Mouse (Mus musculus) liver, embryonic 16.5 days (tissue): ENCODE results near the gene Gys1. TPM values are rescaled to one million over a fixed set of nuclear protein-coding genes. Genes with fewer than 3 reads are reported as not detected.

Source experiments
- ATAC-seq: fragments of 200-750 bp; cut with Nextera tagmentation; 2 replicates; pipeline ENCODE4 v1.8.0; 2017; ENCODE audit warnings: low read depth, mild to moderate bottlenecking, moderate number of reproducible peaks, moderate library complexity
- H3K27ac ChIP-seq: fragments of 300-500 bp; sonication (generic); 2 replicates; pipeline ENCODE4 v1.5.1; 2014; ENCODE audit warnings: mild to moderate bottlenecking, low read length
- H3K27me3 ChIP-seq: fragments of 300-500 bp; sonication (generic); 2 replicates; pipeline ENCODE4 v1.6.1; 2014; ENCODE audit warnings: low read depth, low read length, mixed read lengths; ENCODE audit not compliant: control insufficient read depth, insufficient read depth
- H3K36me3 ChIP-seq: fragments of 300-500 bp; sonication (generic); 2 replicates; pipeline ENCODE4 v1.6.1; 2014; ENCODE audit warnings: mild to moderate bottlenecking; ENCODE audit not compliant: control insufficient read depth, insufficient read depth
- H3K4me1 ChIP-seq: fragments of 300-500 bp; sonication (generic); 2 replicates; pipeline ENCODE4 v1.6.1; 2014; ENCODE audit warnings: low read depth, low read length, mixed read lengths; ENCODE audit not compliant: control insufficient read depth
- H3K4me2 ChIP-seq: fragments of 300-500 bp; sonication (generic); 2 replicates; pipeline ENCODE4 v1.6.1; 2014; ENCODE audit warnings: low read depth, low read length, mixed read lengths
- H3K4me3 ChIP-seq: fragments of 300-500 bp; sonication (generic); 2 replicates; pipeline ENCODE4 v1.5.1; 2014; ENCODE audit warnings: low read depth, mild to moderate bottlenecking, low read length
- H3K9ac ChIP-seq: fragments of 300-500 bp; sonication (generic); 2 replicates; pipeline ENCODE4 v1.6.1; 2014; ENCODE audit warnings: low read depth, low read length
- H3K9me3 ChIP-seq: fragments of 300-500 bp; sonication (generic); replicated peaks from 2 replicates; pipeline ENCODE4 v1.6.1; 2016; ENCODE audit warnings: low read length; ENCODE audit not compliant: control insufficient read depth
- WGBS: fragments of 180-500 bp; shearing (Covaris S2); extraction: QIAGEN DNeasy Blood & Tissue Kit; methylation state at CpG from one replicate; pipeline ENCODE4 v1.1.7; 2014; ENCODE audit not compliant: insufficient replicate concordance; 5-methylcytosine and 5-hydroxymethylcytosine counted together
- polyA plus RNA-seq: library from polyadenylated mRNA; unstranded; fragments of >200 nt; fragmentation: Nextera tagmentation; extraction: Ambion mirVana; gene quantifications from 2 replicates; pipeline ENCODE4 v1.2.1, GENCODE M21; 2015

The Gys1 gene
- polyA plus RNA-seq, 1 experiment from 2014 or later = 8.9 TPM

- peaks cover 96% of the 10 kb centered on the region for H3K27me3 ChIP-seq
Measured at GRCm38 (mm10) chr7:45413864-45414739, 20.5 kb upstream of the Gys1 start.

GRCm38 (mm10) chr7:45414740-45415224, 19.9 kb upstream of the Gys1 start:
- Histone ChIP-seq H3K4me1 (peaks cover 13% of the 10 kb centered on the region), H3K4me3 (no peak overlapping the region), H3K9me3 (no peaks in the 10 kb centered on the region), H3K9ac (no peak overlapping the region), H3K27me3 (peaks cover 97% of the 10 kb centered on the region), H3K36me3 (no peaks in the 10 kb centered on the region), H3K27ac (no peak overlapping the region), H3K4me2 (no peak overlapping the region)
- 23% methylated on average over 12 of the region's 12 CpGs for WGBS
- no peak for ATAC-seq

More at GRCm38 (mm10) chr7:45413864-45414739, 20.5 kb upstream of the Gys1 start:
- Histone ChIP-seq H3K4me3 (peak overlapping the region; percentile 51), H3K4me2 (peak overlapping the region; percentile 61), H3K9me3 (no peaks in the 10 kb centered on the region), H3K36me3 (no peaks in the 10 kb centered on the region), H3K4me1 (peaks cover 13% of the 10 kb centered on the region), H3K27ac (no peak overlapping the region), H3K9ac (0 out of 2 replicates have a peak overlapping the region, but pooled peaks have one; percentile 11)
- WGBS = 2% methylated on average over 27 of the region's 27 CpGs
- no peak for ATAC-seq

GRCm38 (mm10) chr7:45415636-45416035, 19.0 kb upstream of the Gys1 start:
- no peak for ATAC-seq
- H3K27me3 ChIP-seq = peaks cover 94% of the 10 kb centered on the region
- no peaks in the 10 kb centered on the region for H3K9me3 ChIP-seq
- H3K9ac ChIP-seq = no peak overlapping the region
- H3K4me1 ChIP-seq = peaks cover 13% of the 10 kb centered on the region
- H3K4me2 ChIP-seq = no peak overlapping the region
- H3K4me3 ChIP-seq = no peak overlapping the region
- H3K27ac ChIP-seq = no peak overlapping the region
- no peaks in the 10 kb centered on the region for H3K36me3 ChIP-seq
- WGBS = 10% methylated on average over 37 of the region's 37 CpGs

GRCm38 (mm10) chr7:45417962-45418492, 16.6 kb upstream of the Gys1 start:
- no peak for ATAC-seq
- peaks cover 13% of the 10 kb centered on the region for H3K4me1 ChIP-seq
- H3K9ac ChIP-seq = no peak overlapping the region
- H3K4me3 ChIP-seq = no peak overlapping the region
- 9% methylated on average over 13 of the region's 13 CpGs for WGBS
- H3K4me2 ChIP-seq = no peak overlapping the region
- no peak overlapping the region for H3K27ac ChIP-seq
- peaks cover 11% of the 10 kb centered on the region for H3K36me3 ChIP-seq
- H3K27me3 ChIP-seq = peaks cover 72% of the 10 kb centered on the region
- H3K9me3 ChIP-seq = no peaks in the 10 kb centered on the region

- no peak for ATAC-seq
- H3K27me3 ChIP-seq = peaks cover 52% of the 10 kb centered on the region
- no peak overlapping the region for H3K27ac ChIP-seq
- H3K4me1 ChIP-seq = peaks cover 5% of the 10 kb centered on the region
- H3K36me3 ChIP-seq = peaks cover 28% of the 10 kb centered on the region
- WGBS = 33% methylated on average over 27 of the region's 27 CpGs
- H3K4me2 ChIP-seq = no peak overlapping the region
- H3K9ac ChIP-seq = no peak overlapping the region
- no peaks in the 10 kb centered on the region for H3K9me3 ChIP-seq
- H3K4me3 ChIP-seq = no peak overlapping the region
Measured at GRCm38 (mm10) chr7:45419859-45420614, 14.6 kb upstream of the Gys1 start.

- Histone ChIP-seq H3K4me2 (no peak within 1 kb of the TSS), H3K4me3 (no peak within 1 kb of the TSS), H3K9me3 (no peaks in the 10 kb centered on the region), H3K4me1 (peaks cover under 1% of the 10 kb centered on the region; the same call in 1 of the 2 replicates), H3K27me3 (peaks cover 47% of the 10 kb centered on the region), H3K27ac (no peak within 1 kb of the TSS), H3K36me3 (peaks cover 31% of the 10 kb centered on the region), H3K9ac (no peak within 1 kb of the TSS)
- 62% methylated on average over 6 of the region's 6 CpGs for WGBS
- no peak for ATAC-seq
Measured at GRCm38 (mm10) chr7:45420615-45420919, 14.1 kb upstream of the Gys1 start, which contains the start of gene Lhb. Lhb (plus strand) TSS chr7:45420820.

GRCm38 (mm10) chr7:45421194-45421593, 13.4 kb upstream of the Gys1 start:
- Histone ChIP-seq H3K4me2 (no peak overlapping the region), H3K9ac (no peak overlapping the region), H3K36me3 (peaks cover 31% of the 10 kb centered on the region), H3K27ac (no peak overlapping the region), H3K4me1 (no peaks in the 10 kb centered on the region), H3K9me3 (no peaks in the 10 kb centered on the region), H3K4me3 (no peak overlapping the region), H3K27me3 (peaks cover 40% of the 10 kb centered on the region)
- no peak for ATAC-seq
- 82% methylated on average over 14 of the region's 14 CpGs for WGBS

GRCm38 (mm10) chr7:45426556-45426955, 8.1 kb upstream of the Gys1 start:
- Histone ChIP-seq H3K27ac (no peak overlapping the region), H3K36me3 (peaks cover 39% of the 10 kb centered on the region), H3K4me1 (no peaks in the 10 kb centered on the region), H3K4me2 (no peak overlapping the region), H3K27me3 (no peaks in the 10 kb centered on the region), H3K9ac (no peak overlapping the region), H3K4me3 (no peak overlapping the region), H3K9me3 (no peaks in the 10 kb centered on the region)
- ATAC-seq = no peak
- 83% methylated on average over 8 of the region's 8 CpGs for WGBS
